Mouse (Mus musculus) kidney, adult 9 months (tissue): ENCODE data around the gene Eno3.

Experiments used
- DNase-seq: peaks from one replicate; pipeline ENCODE4 v3.0.0; 2022

Gene Eno3

DNA sequence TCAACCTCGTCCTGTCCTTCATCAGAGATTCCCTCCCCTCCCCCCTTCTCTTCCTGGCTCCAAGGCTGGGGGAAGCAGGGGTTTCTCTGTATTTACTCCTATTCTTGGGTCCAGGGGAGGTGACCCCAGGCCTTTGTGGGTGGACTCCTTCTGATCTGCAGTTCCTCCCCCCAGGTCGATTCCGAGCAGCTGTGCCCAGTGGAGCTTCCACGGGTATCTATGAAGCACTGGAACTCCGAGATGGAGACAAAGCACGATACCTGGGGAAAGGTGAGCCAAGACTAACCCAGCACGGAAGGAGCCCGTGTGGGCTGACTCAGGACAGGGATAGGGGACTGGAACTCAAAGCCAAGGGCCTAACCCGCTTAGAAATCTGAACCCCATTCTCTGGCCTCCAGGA, 989 bp downstream of the Eno3 start:
- DNase-seq: no peak

DNA sequence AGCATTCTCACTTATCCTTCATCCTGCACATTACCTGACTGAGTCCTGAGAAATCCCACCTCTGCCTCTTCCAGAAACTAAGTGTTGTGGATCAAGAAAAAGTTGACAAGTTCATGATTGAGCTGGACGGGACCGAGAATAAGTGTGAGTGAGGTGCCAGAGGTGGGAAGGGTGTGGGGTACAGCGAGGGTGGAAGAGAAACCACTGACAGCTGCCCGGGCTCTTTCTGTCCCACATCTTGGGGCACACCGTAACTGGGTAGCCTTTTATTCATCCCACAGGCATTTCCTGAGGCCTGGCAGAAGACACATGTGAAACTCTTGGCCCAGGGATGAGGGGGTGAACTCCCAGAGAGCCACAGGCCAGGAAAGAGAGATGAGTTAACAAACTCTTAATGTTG, 1.5 kb downstream of the Eno3 start:
- DNase-seq: no peak

- DNase-seq: no peak
These were observed 1.9 kb downstream of the Eno3 start for GRCm38 (mm10) chr11:70658942-70659341.

- no peak for DNase-seq
These were observed 3.6 kb downstream of the Eno3 start for GRCm38 (mm10) chr11:70660571-70660970.

DNA sequence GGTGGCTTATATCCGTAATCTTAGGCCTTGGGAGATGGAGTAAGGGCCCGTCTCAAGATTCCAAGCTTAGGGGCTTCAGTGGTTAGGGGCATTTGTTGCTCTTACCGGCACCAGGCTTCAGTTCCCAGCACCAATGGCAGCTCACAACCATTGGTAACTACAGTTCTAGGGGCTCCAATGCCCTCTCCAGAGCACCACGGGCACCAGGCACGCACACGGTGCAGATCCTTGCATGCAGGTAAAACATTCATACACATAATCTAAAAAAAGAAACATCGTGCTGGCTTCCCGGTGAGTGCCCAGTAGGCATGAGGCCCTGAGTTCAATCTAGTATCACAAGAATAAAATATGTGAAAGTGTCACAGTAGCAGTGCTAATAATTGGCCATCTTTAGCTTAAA, 6.1 kb downstream of the Eno3 start:
- DNase-seq: no peak

DNA sequence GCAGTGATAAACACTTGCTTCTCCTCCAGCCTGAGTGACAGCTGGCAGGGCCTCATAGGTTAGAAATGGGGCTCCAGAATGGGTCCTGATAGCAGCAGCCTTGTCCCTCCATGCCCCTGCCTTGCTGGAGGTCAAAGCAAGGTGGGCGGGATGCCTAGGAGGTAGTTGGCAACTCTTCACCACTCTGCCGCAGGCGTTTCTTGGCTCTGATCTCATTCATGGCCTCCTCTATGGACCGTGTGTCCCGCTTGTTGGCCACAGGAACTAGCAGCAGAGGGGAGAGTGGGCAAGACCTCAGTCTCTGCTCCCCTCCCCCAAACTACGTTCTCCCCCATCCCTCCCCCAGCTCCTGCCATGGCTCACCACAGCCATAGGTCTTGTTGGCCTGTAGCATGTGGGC, 7.0 kb downstream of the Eno3 start:
- DNase-seq: no peak

GRCm38 (mm10) chr11:70664741-70665140, 7.7 kb downstream of the Eno3 start:
- no peak for DNase-seq

GRCm38 (mm10) chr11:70666687-70667086, 9.7 kb downstream of the Eno3 start:
- DNase-seq: no peak

DNA sequence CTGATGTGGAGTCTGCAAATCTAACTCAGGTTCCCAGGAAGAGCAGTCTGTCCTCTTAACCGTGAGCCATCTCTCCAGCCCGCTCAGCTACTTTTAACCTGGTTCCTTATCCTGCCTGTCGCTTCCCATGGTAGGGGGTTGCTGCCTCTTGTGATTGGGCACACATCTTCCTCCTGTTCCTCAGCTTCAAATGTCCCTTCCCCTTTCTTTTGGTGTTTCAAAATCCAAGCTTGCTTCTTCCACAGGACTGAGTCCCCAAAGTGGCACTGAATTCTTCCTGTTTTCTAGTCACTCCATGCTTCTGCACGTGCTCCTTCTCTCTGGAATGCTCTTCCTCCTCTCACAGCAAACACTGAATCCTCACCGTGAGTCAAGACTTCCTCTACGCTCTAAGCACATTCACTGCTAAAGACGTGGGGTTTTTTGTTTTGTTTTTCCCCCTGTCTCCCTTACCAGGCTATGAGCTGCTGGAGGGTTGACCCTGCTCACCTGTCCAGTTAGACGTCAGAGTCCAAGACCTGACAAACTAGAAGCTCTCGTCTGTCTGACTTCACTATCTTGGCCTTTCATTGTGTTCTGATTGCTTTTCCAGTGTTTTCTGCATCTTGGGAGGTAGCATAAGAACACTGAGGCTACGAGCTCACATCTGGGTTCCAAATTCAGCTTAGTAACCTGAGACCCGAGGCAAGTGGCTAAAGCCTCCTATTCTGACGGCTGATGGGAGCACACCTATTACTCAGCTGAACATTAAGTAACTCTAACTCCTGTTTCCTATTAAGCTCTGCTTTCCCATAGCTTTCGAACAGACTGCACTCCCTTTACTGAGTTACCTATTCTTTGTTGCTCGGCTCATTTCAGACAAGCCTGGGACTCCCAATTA, 10.5 kb downstream of the Eno3 start:
- DNase-seq: no peak

GRCm38 (mm10) chr11:70668335-70668770, 11.4 kb downstream of the Eno3 start:
- DNase-seq: no peak

DNA sequence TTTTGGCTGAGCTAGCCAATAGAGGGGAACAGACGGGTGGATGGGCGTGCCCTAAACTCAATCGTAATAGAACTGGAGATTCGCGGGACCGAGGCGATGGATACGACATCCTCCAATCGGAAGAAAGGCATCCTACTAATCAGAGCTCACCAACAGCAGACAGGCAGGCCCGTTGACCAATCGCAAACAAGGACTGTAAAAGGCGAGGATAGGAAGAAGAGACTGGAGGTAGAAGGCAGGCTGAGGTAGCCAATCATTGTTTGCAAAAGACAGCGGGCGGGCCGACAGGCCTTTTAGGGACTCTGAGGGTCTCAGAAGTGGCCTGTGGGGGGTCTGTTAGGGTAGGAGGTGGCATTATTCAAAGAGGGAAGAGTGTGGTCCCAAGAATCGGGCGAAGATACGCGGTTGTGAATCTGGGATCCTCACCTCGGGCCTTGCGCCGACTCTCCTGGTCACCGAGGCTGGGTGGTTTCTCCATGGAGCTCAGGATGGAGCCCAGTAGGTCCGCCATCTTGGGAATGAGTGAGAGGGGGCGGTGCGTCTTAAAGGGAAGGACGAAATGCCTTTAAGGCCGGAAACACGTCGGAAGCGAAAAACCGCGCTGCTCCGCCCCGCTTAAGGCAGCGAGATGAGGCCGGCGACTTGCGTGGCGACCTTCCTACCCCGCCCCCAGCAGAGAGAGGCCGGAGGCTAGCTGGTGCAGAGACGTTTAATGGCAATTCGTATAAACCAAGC, 11.9 kb downstream of the Eno3 start, which contains the start of gene Spag7:
Spag7 (minus strand) TSS at position 646 of the 735 bp plus-strand sequence.
- DNase-seq: peak; percentile 100

DNA sequence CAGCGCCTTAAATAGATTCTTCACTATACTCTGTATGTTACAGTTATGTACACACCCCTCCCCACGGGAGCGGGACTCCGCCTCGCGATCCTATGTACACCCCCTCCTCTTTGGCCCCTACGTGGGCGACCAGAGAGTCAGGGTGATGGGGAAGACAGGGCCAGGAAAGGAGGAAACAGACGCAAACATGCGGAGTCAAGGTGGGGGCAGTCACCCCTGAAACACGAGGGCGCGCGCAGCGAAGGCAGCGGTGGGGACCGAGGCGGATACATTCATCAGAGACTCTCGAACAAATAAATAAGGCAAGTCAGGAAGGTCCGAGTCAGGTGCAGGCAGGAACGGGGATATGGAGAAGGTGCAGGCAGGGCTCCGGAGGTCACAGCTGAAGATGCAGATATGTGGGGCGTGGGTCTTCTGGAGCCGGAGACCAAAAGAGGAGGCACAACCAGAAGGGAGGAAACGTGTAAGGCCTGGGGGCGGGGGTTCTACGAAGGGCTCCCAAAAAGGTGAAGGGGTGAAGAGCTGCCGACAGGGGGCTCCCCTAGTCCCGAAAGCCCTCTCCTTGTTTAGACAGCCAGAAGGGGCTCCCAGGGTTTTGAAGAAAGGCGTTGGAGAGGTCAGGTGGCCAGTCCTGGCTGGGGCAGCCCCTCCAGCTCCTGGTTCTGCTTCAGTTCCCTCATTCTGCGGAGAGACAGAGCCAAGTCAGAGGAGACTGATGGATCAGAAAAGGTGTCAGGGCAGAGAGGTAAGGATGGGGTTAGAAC, 12.8 kb downstream of the Eno3 start:
- peak; percentile 82 for DNase-seq

DNA sequence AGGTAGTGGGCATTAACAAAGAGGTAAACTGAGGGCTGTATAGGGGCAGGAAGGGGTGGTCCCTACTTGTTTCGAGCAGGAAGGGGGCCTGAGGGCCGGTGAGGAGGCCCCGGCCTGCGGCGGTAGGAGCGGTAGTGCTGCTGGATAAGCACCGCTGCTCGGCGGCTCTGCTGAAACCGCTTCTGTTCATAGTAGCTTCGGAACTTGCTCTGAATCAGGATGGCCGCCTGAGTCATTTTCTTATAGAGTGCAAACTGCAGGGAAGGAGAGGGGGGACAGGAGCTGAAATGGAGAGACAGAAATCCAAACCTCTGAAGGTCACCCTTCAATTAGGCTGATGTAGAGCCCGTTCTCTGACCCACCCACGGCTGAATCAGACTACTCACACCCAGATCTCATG, 13.5 kb downstream of the Eno3 start:
- peak; percentile 40 for DNase-seq

DNA sequence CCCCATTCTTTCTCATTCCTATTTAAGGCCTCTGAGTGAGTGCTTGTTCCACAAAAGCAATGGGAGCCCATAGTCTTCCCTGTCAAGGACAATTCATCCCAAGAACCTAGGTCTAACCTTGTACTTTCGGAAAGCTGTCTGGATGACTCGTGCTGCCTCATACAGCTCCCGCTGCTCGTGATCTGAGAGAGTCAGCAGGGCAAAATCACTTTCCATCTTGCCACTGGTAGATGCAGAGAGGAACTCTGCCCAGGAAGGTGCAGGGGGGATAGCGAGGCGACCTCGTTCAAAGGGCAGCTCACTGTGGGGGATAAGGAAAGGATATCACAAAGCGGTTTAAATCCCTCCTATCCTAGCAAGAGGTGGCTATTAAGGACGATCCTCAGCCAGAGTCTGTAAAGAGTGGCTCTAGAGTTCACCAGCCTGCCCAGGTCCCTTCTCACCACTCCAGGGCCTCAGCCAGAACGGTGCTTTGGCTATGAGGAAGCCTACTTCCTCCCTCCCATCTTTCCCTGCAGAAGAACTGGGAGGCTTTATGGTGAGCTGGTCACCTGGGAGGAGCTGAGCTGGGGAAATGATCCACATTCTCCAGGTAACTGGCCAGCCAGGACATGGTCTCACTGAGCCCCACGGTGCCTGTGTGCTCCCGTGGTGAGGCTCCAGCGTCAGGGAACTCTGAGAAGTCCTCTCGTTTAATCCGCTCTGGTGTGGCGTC, 14.5 kb downstream of the Eno3 start:
- peak; percentile 46 for DNase-seq

DNA sequence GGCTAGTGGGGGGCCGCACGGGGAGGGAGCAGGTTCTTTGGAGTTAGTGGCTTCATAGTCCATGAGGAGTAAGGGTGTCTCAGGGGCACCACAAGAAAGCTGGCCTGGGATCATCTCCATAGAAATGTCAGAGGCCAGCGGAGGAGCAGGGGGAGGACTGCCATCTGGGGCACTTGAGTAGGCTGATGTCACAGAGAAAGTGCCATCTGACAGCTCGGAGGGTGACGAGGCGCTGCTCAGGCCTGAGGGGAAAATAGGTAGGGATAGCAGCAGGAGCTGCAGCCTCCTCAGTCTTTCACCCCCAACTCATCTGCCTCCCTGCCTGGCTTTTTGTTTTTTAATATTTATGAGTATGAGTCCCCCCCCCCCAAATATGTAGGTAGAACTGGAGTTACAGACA, 17.0 kb downstream of the Eno3 start:
- no peak for DNase-seq

- no peak for DNase-seq
These were observed 17.5 kb downstream of the Eno3 start for GRCm38 (mm10) chr11:70674501-70674900.

- no peak for DNase-seq
These were observed 21.1 kb downstream of the Eno3 start for GRCm38 (mm10) chr11:70678092-70678491.

GRCm38 (mm10) chr11:70678576-70678975, 21.6 kb downstream of the Eno3 start:
- no peak for DNase-seq

DNA sequence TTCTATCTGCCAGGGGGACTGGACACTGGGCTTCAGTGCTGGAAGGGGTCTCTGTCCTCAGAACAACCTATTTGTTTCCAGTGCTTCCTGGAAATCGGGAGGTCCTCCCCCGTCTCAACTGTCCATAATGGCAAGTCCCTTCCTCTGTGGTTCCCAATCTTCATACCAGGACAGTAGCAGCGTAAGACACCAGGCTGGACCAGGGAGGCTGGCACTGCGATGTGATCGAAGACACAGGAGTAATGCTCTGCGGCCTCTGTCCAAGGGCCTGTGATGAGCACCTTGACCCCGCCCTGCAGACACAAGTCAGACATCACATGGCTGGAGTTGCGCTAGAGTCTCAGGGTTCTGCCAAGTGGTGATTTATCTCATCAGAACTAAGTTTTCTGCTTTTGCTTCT, 22.4 kb downstream of the Eno3 start:
- DNase-seq: no peak

- DNase-seq: no peak
These were observed 22.9 kb downstream of the Eno3 start for GRCm38 (mm10) chr11:70679894-70680293.

DNA sequence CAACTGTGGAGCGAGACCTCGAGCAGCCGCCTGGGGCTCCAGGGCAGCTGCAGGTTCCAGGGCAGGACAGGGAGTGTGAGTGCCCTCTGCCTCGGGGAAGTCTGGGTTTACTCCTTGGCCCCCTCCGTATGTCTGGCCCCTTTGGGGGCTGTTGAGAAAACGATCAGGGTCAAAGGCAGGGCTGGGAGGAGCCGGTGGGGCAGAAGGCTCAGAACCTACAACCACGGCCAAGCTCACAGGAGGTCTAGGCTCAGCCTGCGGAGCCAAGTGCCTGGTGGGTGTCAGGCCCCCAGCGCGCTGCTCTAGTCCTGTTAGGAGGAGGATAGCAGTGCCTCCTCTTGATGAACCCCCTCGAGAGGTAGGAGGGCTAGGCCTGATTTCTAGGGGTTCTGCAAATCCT, 24.2 kb downstream of the Eno3 start:
- no peak for DNase-seq

- peak; percentile 47 for DNase-seq
These were observed 25.0 kb downstream of the Eno3 start for GRCm38 (mm10) chr11:70681897-70682581.
